Mouse (Mus musculus) left cerebral cortex, adult 8-10 months (tissue): ENCODE data around the gene Rfc1. TPM values are rescaled to one million over a fixed set of nuclear protein-coding genes. Genes with fewer than 3 reads are reported as not detected.

Experiments used
- DNase-seq, 2 experiments: peaks; one replicate each; pipeline ENCODE4 v3.0.0; 2022; ENCODE audit warnings: low spot score in 2 of 2
- total RNA-seq, 4 experiments: library from RNA; stranded (reverse); gene quantifications; 2 replicates each; pipeline ENCODE4 v1.2.4; 2022

The Rfc1 gene
- total RNA-seq: 10 to 100 TPM; 28.0 to 34.6 (median 33.8) TPM

GRCm38 (mm10) chr5:65335298-65336074, at the start of gene Rfc1:
TSS of gene Rfc1 (minus strand) at chr5:65335670.
- peak; percentile 82 to 88 for DNase-seq

GRCm38 (mm10) chr5:65374746-65375145, 39.3 kb upstream of the Rfc1 start:
- no peak for DNase-seq

DNA sequence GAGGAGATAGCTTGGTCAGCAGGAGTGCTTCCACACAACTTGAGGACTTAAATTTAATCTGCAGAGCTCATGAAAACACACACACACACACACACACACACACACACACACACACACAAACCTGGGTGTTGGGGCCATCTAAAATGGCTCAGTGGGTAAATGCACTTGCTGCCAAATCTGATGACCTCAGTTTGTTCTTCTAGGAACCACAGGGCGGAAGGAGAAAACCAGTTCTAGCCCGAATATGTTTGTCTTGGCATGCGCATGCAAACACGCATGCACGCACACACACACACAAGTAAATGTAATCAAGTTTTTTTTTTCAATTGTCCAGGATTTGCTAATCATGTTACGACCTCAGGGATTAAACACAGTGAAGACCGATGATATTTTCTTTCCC, 36.1 kb upstream of the Rfc1 start:
- no peak for DNase-seq

DNA sequence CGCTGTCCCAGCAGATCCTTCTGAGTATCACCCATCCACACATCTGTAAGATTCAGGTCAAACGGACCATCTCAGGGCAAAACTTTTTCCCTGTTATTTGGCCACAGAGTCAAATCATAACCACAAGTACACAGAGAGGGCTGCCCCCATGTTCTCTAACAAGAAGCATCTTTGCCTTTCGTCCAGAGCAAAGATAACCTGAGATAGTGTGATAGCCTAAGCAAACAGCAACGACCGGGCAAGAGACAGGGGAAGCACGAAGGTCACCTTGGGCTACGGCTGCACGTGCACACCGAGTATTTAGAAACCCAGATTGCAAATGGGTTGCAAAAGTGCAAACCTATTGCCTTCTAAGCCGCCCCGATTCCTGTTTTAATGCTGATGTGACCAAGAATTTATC, 32.4 kb upstream of the Rfc1 start:
- DNase-seq: no peak

DNA sequence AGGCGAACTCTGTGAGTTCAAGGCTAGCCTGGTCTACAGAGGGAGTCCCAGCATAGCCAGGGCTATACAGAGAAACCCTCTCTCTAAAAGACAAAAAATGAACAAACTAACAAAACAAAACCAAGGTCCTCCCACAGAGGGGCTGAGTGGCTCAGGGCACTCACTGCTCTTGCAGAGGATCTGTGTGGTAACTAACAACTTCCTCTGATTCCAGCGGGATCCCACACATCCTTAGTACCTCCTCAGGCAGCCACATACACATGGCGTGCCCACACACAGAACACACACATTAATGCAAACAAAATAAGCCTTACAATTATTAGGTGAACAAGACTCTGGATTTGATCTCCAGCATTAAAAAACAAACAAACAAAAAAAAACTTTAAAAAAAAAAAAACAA, 22.3 kb upstream of the Rfc1 start:
- no peak for DNase-seq

DNA sequence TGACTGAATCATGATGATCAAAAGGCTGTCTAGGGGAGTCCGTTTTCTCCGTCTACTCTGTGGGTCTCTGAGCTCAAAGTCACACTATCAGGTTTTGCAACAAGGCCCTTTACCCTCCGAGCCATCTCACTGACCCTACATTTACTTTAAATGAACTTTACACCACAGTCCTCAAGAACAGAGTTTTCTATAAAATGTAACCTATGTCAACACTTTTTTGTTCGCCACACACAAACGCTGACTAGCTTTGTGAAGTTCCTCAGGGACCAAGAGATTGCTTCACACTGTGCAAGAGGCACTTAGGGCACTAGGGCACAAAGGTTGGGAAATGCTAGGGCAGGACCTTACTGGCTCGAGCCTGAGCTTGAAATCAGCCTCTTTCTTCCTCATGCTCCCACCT, 21.4 kb upstream of the Rfc1 start:
- DNase-seq: no peak

DNA sequence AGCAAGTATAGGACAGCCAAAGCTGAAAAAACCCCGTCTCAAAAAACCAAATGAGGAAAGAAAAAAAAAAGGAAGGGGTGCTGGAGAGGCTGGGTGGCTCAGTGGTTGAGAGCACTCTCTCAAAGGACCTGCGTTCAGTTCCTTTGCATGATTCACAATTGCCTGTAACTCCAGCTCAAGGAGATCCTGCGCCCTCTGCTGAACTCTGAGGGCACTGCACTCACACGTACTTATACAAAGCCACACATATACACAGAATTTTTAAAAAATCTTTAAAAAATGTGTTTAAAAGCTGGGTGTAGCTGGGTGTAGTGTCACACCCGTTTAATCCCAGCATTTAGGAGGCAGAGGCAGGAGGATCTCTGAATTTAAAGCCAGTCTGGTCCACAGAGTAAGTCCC, 19.5 kb upstream of the Rfc1 start:
- DNase-seq: no peak

DNA sequence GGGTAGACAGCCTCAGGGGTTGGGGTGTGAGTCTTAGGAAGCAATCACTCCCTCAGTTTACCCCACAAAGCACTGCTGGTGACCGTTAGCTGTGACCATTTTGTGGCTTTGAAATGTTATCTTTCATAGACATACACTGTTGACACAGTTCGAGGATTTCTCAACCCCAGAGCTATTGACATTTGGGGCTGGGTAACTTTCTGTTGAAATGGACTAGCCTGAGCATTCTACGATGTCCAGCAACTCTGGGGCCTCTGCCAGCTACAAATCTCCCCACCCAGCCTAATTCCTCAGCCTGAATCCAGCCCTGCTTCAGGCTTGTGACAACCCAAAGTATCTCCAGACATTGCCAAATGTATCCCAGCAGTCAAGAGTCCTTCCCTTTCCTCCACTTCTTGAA, 18.6 kb upstream of the Rfc1 start:
- no peak for DNase-seq

- DNase-seq: no peak
Measured at GRCm38 (mm10) chr5:65350508-65350907, 15.0 kb upstream of the Rfc1 start.

DNA sequence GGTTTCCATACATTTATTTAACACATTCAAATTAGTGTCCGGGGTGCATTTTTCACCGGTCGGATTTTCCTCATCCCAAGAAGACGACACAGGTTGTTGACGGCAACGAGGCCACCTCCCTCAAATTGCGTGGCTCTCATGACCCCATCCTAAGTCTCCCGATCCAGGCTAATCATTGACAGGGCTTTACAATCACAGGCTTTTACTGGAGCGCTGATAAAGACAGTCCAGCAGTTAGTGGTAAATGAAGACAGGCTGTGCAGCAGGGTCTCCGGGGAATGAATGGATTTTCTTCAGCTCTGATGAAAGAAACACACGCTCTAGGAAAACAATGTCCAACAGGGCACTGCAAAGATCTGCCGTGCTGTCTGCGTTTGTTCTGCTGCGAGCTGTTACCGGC, 12.7 kb upstream of the Rfc1 start, which contains the start of gene Klb:
TSS of gene Klb (plus strand) at position 147 of the 400 bp plus-strand sequence.
- no peak for DNase-seq

DNA sequence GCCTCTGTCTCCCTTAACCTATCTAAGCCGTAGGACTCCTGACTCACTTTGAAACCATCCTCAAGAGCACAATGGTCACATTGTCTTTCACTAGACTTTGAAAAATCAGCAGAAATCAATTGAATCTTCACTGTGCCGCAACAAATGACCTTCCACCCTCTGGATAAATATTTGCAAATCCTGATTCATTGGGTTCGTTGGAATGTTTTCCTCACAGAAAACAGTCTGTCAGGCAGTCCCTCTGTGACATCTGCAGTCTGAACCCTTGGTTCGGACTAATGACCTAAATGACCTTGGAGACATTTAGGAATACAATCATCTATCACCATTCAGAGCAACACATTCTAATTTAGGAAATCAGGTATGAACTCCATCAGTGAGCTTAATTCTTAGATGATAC, 4.7 kb upstream of the Rfc1 start:
- DNase-seq: no peak

GRCm38 (mm10) chr5:65338394-65338793, 2.9 kb upstream of the Rfc1 start:
- no peak for DNase-seq

GRCm38 (mm10) chr5:65336075-65336355, 545 bp upstream of the Rfc1 start:
- no peak for DNase-seq

GRCm38 (mm10) chr5:65334788-65335187, 682 bp downstream of the Rfc1 start:
- DNase-seq: no peak

- DNase-seq: no peak
Measured at GRCm38 (mm10) chr5:65329971-65330370, 5.5 kb downstream of the Rfc1 start.

- DNase-seq: no peak
Measured at GRCm38 (mm10) chr5:65326212-65326611, 9.3 kb downstream of the Rfc1 start.

GRCm38 (mm10) chr5:65324758-65325355, 10.6 kb downstream of the Rfc1 start:
- DNase-seq: no peak

GRCm38 (mm10) chr5:65324271-65324670, 11.2 kb downstream of the Rfc1 start:
- DNase-seq: no peak

DNA sequence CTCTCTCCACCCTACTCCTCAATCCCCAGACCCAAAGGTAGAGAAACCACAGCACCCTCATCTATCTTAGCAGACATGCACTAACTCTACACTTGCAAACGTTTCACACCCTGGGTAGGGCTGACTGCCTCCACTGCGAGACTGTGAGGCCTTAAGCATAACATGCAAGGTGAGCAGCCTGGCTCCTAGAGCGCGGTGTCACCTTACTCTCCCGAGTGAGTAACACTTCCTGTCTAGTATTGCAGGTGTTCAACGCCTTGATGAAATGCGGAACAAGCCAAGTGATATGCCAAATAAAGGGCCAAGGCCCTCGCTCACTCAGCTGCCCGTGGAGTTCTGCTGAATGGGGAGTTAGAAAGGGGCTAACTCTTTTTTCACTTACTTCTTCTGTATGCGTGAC, 13.3 kb downstream of the Rfc1 start:
- DNase-seq: no peak

DNA sequence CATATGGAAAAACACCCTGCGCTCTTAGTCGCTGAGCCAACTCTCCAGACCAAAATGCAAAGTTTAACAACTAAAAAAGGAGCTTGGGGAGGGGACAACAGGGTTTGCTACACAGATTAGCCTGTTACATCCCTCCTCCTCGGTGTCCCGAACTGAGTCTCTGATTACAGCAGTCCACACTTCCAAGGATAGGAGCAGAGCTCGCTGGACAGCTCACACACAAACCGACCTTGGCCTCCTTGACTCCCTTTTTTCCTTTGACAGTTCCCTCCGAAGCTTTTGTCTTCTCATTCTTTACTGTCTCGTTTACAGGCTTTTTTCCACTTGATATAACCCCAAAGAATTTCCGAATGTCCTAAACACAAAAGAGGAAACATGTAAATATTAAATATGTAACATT, 16.3 kb downstream of the Rfc1 start:
- no peak for DNase-seq

DNA sequence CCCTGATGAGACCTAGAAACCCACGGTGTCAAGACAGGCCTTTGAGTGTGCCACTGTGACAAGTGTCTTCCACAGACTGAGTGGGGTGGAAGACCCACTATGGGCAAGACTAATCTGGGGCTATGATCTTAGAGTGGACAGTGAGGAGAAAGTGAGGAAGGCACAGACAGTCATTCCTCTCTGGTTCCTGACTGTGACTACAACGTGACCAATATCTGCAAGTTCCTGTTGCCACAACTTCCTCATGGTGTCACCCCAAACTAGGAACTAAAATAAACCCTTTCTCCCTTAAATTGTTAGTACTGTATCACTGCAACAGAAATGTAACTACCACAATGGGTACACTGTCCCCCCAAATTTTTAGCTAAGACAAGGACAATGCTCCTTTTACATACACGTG, 26.6 kb downstream of the Rfc1 start:
- DNase-seq: no peak

- no peak for DNase-seq
Measured at GRCm38 (mm10) chr5:65308208-65308607, 27.3 kb downstream of the Rfc1 start.

GRCm38 (mm10) chr5:65305516-65305915, 30.0 kb downstream of the Rfc1 start:
- DNase-seq: no peak
